Mouse (Mus musculus): ENCODE results near the gene Nf1.

DNA sequence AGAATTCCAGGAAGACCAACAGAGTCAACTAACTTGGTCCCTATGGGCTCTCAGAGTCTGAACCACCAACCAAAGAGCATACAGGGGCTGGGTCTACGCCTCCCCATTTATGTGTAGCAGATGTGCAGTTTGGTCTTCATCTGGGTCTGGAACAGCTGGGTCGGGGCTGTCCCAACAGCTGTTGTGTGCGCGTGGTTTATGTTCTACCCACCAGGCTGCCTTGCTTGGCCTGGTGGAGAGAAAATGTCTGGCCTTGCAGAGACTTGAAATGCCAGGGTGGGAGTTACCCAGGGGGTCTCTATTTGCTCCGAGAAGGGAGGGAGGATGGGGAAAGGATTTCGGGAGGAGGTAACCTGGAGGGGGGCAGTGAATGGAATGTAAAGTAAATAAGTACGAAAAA lies 224.0 kb downstream of the Nf1 start:
- TF ChIP-seq CTCF (IDR thresholded peaks at IDR 0.05; ENCODE audit: control insufficient read depth, insufficient read depth, insufficient read length): no peak
- no peak for TF ChIP-seq USF1 (IDR thresholded peaks at IDR 0.05; ENCODE audit: low read depth)
- TF ChIP-seq MAX (IDR thresholded peaks at IDR 0.05): no peak
- no peak for TF ChIP-seq FOSL1 (IDR thresholded peaks at IDR 0.05; ENCODE audit: insufficient read depth, low read length, poor library complexity, severe bottlenecking)
- TF ChIP-seq MYOG (IDR thresholded peaks at IDR 0.05; ENCODE audit: control insufficient read depth, extremely low read depth, insufficient read length): no peak
- TF ChIP-seq MYOD1 (IDR thresholded peaks at IDR 0.05; ENCODE audit: control insufficient read depth, insufficient read length, low read depth): no peak
